Mouse (Mus musculus): ENCODE measurements around the gene 5830411N06Rik.

The 5830411N06Rik gene

DNA sequence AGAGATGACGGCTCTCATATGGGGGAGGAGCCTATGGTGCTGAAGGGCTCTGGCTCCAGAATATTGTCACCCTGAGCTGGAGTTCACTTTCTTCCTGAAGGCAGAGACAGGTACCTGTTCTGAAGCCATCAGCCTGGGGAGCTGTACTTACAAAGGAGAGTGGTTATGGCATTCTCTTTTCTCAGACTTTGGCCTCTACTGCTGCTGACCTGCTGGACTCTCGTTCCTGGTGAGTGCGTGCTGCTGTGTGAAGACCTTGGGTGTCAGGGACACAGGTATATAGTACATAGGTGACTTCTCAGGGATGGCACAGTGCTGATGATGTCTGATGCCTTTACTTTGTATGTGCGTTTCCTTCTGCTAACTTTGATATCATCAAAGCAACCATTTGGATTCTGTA lies at the start of gene 5830411N06Rik:
Gene 5830411N06Rik (plus strand): TSS at position 69 of the 400 bp plus-strand sequence.
- DNase-seq (ENCODE audit: low read depth, low spot score): no peak

DNA sequence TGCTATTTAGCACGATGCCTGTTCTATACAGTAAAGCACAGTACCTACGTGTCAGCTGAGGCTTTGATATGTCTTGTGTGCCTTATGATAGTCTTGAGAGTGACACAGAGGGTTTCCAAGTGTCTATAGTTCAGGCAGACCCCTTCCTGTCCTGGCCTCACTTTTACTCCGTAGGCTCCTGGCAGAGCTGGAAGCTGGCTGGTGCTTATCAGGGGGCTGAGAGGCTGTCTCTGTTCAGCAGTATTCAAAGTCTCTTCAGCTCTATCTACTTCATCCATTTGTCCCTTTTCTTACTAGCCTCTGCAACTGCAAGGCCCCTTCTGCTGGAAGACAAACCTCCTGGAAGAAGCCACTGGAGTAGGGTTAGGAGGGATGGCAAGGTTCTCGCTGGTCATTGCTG lies 46.0 kb upstream of the 5830411N06Rik start:
- no peak for DNase-seq (ENCODE audit: low read depth, low spot score)

DNA sequence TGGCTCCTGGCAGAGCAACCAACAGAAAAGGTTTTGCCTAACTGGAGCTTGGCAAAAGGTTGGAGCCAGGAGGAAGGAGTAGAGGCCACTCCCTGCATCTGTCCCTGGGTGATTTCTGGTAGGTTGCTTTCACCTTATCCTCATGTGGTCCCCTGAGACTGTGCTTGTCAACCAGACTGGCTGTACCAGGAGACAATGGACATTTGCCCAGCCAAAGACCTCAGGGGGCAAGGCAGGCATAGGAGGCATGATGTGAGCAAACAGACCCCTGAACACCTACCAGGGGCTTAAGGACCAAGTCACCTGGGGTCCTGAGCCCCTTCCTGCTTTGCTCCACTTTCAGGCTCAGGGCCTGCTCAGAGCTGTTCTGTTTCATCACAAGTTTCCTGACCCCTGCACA lies 41.2 kb upstream of the 5830411N06Rik start, which contains the start of gene Olfr524:
Gene Olfr524 (minus strand): TSS at position 101 of the 400 bp plus-strand sequence.
- no peak for DNase-seq (ENCODE audit: low read depth, low spot score)

DNA sequence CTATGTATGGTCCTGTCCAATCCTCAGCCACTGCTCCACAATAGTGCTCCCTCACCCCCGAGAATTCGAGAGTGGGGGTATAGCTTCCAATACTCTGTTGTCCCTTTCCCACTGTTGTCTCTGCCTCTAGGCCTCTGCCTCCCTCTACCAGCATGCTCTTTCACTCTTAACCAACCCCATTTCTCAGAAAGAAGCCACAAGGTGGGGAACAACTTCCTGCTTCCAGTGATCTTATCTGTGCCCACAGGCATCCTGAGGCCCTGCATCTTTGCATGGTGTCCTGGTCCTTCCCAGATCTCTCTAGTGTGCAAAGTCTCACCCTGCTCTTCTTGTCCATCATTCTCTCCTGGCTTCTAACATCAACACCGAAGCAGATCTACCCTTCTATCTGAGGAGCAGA lies 40.2 kb upstream of the 5830411N06Rik start:
- DNase-seq (ENCODE audit: low read depth, low spot score): no peak

DNA sequence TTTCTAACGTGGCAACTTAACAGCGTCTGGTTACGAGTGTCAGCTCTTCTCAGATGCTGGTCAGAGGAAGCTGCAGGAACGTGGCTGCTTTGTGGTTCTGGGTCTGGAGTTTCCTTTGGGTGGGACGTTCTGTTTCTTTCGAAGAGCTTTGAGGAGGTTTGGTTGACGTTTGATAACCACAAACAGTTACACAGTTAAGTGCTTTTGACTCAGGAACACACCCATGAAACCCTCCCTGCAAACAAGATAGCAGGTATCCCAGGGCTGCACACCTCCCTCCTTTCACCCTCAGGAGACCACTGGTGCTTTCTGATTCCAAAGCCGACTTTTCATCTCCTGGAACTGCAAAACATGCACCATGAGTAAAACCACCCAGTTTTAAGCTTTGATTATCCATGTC lies 38.9 kb upstream of the 5830411N06Rik start:
- DNase-seq (ENCODE audit: low read depth, low spot score): no peak

DNA sequence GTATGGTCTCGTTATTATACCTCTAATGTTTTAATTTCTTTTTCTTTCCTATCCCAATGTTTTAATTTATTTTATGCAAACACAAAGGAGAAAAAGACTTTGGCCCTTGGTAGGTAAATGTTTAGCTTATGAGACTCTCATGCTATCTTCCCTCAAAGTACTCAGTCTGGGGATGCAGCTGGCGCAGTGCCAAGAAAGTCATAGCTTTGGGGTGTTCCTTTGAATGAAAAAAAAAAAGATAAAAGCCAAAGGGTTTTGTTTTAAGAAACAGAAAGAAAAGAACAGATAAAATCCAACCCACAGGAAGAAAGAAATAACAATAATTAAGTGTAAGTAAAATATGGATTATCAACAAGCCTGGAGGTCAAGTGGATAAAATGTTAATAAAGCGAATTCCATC lies 38.4 kb upstream of the 5830411N06Rik start:
- no peak for DNase-seq (ENCODE audit: low read depth, low spot score)

DNA sequence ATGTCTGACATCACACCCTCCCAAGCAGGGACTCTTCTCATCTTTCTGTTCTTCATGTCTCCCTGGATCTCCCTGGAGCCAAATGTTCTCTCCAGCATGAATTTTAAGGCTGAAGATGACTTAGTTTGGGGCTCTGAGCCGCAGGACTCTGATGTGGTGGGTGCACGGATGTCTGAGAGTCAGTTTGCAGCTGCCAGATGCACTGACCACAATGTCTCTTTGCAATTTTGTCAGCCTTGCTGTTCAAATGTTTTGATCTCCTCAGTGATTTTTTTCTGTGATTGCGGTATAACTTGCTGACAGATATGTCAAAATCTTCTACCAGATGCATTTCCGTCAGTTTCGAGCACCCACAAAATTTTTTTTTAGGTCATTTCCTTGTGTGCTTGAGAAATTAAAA lies 33.2 kb upstream of the 5830411N06Rik start:
- no peak for DNase-seq (ENCODE audit: low read depth, low spot score)

DNA sequence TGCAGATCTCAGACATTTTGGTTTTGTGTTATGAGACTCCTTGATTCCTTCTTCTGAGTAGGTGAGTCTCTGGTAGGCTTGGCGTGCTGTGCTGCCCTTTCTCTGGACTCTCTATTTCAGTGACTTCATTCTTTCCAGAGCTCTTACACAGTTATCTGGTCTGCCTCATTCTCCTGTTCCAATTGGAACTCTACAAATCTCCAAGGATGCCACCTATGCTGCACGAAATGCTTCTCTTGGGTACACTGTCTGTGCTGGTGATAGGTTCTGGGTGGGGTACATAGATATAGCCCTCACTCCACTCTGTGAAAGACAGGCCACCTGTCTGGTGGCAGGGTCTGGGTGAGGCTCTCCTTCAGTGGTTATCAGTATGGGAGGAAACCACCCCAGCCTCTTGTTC lies 29.1 kb upstream of the 5830411N06Rik start, which contains the start of gene Cd163l1:
Gene Cd163l1 (plus strand): TSS at position 301 of the 400 bp plus-strand sequence.
- DNase-seq (ENCODE audit: low read depth, low spot score): no peak

DNA sequence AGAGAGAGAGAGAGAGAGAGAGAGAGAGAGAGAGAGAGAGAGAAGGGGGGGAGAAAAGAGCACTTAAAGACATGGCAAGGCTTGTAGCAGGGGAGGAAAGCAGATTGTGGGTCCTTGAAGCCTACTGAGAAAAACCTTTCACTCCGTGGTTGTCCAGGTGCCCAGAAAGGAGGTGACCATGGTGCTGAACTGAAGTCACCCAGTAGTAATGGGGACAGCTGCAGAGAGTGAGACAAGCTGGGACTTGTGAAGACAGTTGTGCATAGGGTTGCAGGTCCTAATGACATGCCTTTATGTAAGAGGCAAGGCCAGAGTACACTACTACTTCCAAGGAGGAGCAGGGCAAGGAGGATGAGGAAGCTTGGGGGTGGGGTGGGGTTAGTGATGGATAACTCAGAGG lies 27.8 kb upstream of the 5830411N06Rik start:
- DNase-seq (ENCODE audit: low read depth, low spot score): no peak

DNA sequence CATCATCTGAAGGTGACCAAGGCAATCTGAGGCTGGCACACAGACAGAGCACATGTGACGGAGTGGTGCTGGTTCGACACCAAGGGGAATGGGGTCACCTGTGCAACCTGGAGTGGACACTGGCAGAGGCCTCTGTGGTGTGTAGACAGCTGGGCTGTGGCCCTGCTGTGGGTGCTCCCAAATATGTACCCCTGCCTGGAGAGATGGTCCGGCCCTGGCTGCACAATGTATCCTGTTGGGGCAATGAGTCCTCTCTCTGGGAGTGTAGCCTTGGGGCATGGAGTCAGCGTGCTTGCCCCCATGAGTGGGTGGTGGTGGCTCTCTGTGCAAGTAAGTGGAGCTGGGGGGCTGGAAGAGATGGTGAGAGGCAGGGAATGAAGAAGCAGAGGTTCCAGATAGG lies 26.7 kb upstream of the 5830411N06Rik start:
- no peak for DNase-seq (ENCODE audit: low read depth, low spot score)

DNA sequence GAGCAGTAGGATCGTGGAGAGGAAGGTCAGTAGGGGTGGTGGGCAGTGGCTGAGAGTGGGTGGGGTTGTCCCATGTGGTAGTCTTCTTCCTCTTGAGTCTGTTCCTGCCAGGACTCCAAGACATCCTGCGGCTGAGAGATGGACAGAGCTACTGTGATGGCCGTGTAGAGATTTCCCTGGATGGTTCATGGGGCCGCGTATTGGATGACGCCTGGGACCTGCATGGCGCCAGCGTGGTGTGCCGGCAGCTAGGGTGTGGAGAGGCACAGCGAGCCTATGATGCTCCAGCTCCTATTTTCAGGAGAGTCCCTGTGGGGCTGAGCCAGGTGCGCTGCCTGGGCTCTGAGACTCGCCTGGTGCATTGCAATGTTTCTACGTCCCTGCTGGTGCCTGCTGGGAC lies 22.9 kb upstream of the 5830411N06Rik start:
- no peak for DNase-seq (ENCODE audit: low read depth, low spot score)

DNA sequence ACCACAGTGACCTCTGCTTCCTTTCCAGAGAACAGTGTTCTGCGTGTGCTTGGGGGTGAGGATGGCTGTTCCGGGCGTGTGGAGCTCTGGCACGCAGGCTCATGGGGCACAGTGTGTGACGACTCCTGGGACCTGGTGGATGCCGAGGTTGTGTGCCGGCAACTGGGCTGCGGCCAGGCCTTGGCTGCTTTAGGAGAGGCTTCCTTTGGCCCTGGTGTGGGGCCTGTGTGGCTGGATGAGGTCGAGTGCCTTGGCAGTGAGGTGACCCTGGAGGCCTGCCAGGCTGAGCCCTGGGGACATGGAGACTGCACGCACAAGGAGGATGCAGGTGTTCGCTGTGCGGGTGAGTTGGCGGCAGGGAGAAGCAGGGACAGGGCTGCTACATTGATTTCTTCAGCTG lies 18.6 kb upstream of the 5830411N06Rik start:
- no peak for DNase-seq (ENCODE audit: low read depth, low spot score)

DNA sequence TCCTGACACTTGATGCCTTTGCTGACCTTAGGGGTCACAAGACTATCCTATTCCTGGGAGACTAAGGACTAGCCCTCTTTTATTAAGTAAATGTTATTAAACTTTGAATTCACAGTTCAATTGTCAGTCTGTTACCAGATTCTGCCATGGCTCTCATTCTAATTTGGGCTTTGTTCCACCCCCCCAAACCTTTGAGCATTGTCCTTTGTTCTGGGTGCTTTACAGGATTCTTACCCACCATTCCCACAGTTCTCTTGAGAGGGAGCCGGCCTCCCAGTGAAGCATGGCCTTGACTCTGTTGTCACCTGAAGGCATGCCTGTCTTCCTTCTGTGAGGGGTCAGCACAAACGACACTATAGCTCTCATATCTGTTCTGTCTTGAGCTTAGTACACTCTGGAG lies 16.1 kb upstream of the 5830411N06Rik start:
- DNase-seq (ENCODE audit: low read depth, low spot score): no peak

DNA sequence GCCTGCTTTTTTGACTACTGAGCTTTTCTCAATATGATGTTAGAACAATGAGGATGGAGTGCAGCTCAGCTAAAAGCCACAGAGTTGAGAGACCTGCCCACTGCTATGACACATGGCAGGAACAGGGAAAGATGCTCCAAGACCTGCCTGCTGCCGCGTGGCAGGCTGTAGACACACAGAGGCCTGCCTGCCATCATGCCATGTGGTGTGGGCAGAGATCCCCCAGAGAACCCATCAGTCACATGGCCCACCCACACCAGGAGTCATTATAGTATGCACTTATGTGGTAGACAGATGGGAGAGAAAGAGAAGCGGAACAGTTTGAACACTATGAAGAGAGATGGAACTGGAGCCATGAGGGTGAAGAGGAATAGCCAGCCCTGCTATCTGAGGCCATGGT lies 13.4 kb upstream of the 5830411N06Rik start:
- DNase-seq (ENCODE audit: low read depth, low spot score): no peak

DNA sequence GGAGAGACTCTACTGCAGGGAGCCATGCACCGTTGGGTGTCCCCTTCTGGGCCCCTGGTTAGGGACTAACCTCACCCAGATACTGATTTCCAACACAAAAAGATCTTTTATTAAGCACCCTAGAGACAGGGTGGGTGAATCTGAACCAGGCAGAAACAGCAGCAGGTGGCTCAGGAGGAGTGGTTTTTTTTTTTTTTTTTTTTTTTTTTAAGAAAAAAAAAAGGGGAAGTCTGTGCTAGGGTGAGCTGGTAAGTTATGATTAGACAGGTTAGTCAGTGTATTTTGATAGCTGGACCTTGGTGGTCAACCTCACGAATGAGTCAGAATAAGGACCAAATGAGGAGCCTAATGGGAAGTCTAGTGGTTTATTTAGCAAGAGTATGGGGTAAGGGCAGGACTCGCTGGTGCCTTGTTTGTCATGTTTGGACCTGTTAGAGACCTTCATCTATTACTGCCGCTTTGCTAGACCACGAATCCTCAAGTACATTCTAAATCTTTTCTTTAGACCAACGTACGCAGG lies 6.8 kb downstream of the 5830411N06Rik start:
- DNase-seq (ENCODE audit: low read depth, low spot score): no peak

DNA sequence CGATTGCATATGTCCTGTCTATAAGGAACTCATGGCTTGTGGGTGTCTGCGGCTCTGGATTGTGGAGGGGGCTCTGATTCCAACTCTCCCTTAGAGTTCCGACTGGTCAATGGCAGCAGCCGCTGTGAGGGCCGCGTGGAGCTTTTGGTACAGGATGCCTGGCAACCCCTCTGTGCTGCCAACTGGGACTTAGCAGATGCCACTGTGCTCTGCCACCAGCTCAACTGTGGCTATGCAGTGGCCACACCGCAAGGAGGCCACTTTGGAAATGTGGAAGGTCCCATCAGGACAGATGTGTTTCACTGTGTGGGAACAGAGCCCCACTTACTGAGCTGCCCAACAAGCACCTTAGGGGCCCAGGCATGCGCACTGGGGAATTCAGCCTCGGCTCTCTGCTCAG lies 48.7 kb downstream of the 5830411N06Rik start:
- no peak for DNase-seq (ENCODE audit: low read depth, low spot score)

DNA sequence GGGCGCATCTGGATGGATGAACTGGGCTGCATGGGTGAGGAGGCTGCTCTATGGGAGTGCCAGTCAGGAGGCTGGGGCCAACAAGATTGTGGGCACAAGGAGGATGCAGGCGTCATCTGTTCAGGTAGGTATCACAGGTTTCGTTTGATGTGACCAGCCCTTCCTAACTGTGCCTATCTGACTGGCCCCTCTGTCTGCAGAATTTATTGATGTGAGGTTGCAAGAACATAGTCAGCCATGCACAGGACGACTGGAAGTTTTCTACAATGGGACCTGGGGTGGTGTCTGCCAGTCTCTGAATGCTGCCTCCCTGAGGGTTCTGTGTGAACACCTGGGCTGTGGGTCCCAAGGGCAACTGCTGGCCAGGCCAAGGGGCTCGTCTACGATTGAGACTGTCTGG lies 49.8 kb downstream of the 5830411N06Rik start:
- no peak for DNase-seq (ENCODE audit: low read depth, low spot score)

DNA sequence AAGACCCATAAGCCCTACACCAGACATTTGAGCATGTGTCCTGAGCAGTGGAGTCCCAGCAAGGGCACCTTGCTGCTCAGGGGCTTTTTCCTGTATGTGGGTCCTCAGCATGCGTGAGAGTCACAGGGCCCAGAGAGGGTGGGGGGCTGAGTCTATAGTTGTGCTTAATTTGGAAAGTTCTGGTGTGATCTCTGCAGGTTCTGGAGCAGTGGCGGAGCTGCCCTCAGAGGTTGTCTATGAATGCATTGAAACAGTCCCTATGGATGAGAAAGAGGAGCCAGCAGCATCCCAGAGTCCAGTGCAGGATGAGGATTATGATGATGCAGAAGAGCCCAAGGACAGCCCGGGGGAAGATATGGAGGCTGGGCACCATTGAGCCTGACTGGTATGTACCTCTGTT lies 52.3 kb downstream of the 5830411N06Rik start:
- DNase-seq (ENCODE audit: low read depth, low spot score): no peak

DNA sequence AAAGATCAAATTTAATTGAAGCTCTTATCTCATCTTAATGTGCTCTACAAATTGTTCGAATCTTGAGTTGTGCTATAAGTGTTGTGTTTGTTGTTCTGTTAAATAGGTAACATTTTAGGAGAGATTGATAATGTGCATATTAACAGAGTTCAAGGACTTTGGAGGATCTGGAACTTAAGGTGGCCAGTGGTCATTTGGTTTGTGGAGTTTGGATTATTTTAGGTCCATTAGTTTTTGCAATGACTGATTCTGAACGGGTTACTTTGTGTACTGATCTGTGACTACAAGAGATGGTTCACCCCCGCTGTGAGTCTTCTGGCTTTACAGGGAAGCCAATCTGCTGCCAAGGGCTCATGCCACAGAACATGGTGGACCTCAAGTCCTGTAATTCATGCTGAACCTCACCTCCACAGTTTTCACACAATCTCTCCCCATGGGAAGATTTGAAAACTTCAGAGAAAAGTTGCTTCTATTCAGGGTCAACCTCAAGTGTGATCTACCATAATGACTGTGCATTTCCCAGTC lies 72.8 kb downstream of the 5830411N06Rik start:
- DNase-seq (ENCODE audit: low read depth, low spot score): no peak

DNA sequence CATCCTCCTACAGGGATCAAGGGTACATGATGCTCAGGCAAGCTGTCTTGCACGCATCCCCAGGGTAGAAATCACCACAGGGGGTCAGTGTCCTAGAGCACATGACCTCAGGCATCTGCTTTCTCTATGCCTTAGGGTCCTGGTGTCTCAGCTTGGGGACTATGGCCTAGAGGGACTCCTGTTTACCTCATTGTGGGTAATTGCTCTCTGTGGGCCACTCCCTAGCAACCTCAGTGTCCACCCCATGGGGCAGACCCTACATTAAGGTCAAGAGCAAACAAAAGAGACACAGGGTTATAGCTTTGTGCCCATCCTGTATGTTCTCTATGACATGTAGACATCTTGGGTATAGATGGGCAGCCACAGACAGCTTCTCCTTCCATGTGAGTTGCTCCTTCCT lies 73.5 kb downstream of the 5830411N06Rik start, which contains the start of gene Olfr525:
Gene Olfr525 (plus strand): TSS at position 301 of the 400 bp plus-strand sequence.
- no peak for DNase-seq (ENCODE audit: low read depth, low spot score)

DNA sequence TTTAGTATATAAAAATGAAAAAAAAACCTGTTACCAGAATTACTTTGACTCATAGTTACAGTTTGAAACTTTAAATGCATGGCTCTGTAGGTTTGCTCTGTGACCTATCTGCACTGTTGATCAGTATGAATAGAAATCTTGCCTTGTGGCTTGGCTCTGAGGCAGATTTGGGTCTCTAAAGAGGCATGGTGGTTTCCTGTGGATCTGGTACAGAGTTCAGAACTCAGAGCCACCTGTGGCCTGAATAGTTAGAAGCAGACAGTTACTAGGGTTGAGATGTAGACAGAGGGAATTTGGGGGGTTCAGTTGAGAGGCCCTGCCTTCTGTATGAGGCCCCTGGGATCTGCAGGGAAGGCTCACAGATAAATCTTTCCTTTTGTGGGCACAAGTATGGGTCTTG lies 74.1 kb downstream of the 5830411N06Rik start:
- DNase-seq (ENCODE audit: low read depth, low spot score): no peak

DNA sequence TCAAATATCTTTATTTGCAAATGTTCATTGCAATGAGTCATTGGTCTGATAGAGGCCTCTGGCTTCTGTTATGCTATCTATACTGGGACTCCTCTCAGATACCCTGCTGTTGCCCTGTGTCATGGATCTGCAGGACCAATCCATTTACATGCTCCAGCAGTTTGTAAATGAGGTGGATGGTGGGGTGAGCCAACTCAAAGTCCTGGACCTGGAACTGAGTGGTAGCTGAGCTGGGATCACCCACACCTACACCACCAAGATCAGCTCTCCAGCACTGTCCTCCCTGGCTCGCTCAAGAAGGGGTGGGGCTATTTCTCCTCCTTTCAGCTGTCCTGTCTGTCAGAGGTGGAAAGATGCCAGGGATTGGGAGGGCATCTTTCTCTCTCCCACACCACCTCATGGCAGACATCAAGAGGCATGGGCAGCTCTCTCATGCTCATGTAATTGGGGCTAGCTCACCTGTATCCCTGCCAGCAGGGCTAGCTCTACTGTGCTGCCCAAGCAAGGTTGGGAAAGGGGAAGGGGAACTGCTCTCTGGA lies 82.8 kb downstream of the 5830411N06Rik start:
- DNase-seq (ENCODE audit: low read depth, low spot score): no peak

DNA sequence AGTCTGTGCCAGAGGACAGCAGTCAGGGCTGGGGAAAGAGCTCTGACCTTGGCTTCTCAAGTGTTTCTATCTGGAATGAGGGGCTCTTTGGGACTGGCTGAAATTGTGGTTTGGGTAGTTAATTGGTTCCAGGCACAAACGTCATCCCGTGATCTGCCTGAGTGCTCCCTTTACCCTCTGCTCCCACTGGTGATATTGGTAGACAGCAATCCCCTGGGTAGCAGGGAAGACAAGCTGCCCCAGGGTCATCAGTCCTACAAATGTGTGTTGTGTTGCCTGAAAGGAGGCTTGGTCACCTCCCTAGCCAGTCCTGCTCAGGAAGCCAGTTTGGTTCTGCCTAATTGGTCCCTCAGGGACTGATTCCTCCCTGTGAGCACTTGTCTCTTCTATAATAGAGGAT lies 86.6 kb downstream of the 5830411N06Rik start, which contains the start of gene Olfr527:
Gene Olfr527 (plus strand): TSS at position 301 of the 400 bp plus-strand sequence.
- no peak for DNase-seq (ENCODE audit: low read depth, low spot score)
